Mouse (Mus musculus) liver, embryonic 15.5 days (tissue): ENCODE data around the gene Cyp4v3. TPM values are rescaled to one million over a fixed set of nuclear protein-coding genes. Genes with fewer than 3 reads are reported as not detected.
"Not testable (repeated sequence)": the region's sequence is repeated elsewhere in the genome, so short reads cannot be mapped to it uniquely, and the experiment has no call there.

ENCODE experiments used
- ATAC-seq: fragments of 200-750 bp; cut with Nextera tagmentation; 2 replicates; pipeline ENCODE4 v1.8.0; 2017; ENCODE audit warnings: moderate number of reproducible peaks, mild to moderate bottlenecking, moderate library complexity; ENCODE audit not compliant: insufficient read depth
- H3K27ac ChIP-seq: fragments of 300-500 bp; sonication (generic); replicated peaks from 2 replicates; pipeline ENCODE4 v1.5.1; 2015; ENCODE audit warnings: mild to moderate bottlenecking, inconsistent platforms
- H3K27me3 ChIP-seq: fragments of 300-500 bp; sonication (generic); 2 replicates; pipeline ENCODE4 v1.6.1; 2015; ENCODE audit warnings: mild to moderate bottlenecking, inconsistent platforms
- H3K36me3 ChIP-seq: fragments of 300-500 bp; sonication (generic); replicated peaks from 2 replicates; pipeline ENCODE4 v1.6.1; 2015; ENCODE audit warnings: moderate library complexity, mild to moderate bottlenecking, inconsistent platforms
- H3K4me1 ChIP-seq: fragments of 300-500 bp; sonication (generic); replicated peaks from 2 replicates; pipeline ENCODE4 v1.6.1; 2015; ENCODE audit warnings: inconsistent platforms
- H3K4me2 ChIP-seq: fragments of 300-500 bp; sonication (generic); 2 replicates; pipeline ENCODE4 v1.6.1; 2015; ENCODE audit warnings: moderate library complexity, mild to moderate bottlenecking, inconsistent platforms
- H3K4me3 ChIP-seq: fragments of 300-500 bp; sonication (generic); replicated peaks from 2 replicates; pipeline ENCODE4 v1.5.1; 2015; ENCODE audit warnings: mild to moderate bottlenecking, inconsistent platforms
- H3K9ac ChIP-seq: fragments of 300-500 bp; sonication (generic); 2 replicates; pipeline ENCODE4 v1.6.1; 2015; ENCODE audit warnings: moderate library complexity, mild to moderate bottlenecking, inconsistent platforms
- H3K9me3 ChIP-seq: fragments of 300-500 bp; sonication (generic); replicated peaks from 2 replicates; pipeline ENCODE4 v1.6.1; 2016; ENCODE audit warnings: inconsistent platforms
- WGBS: fragments of 180-500 bp; shearing (Covaris S2); methylation state at CpG from one replicate; pipeline ENCODE4 v1.1.7; 2015; ENCODE audit warnings: mixed read lengths; ENCODE audit not compliant: insufficient replicate concordance; 5-methylcytosine and 5-hydroxymethylcytosine counted together
- polyA plus RNA-seq: library from polyadenylated mRNA; unstranded; fragments of >200 nt; fragmentation: Nextera tagmentation; extraction: Ambion mirVana; gene quantifications from 2 replicates; pipeline ENCODE4 v1.2.1, GENCODE M21; 2015

The Cyp4v3 gene
- polyA plus RNA-seq, 1 experiment from 2014 or later, result 5.1 TPM

DNA sequence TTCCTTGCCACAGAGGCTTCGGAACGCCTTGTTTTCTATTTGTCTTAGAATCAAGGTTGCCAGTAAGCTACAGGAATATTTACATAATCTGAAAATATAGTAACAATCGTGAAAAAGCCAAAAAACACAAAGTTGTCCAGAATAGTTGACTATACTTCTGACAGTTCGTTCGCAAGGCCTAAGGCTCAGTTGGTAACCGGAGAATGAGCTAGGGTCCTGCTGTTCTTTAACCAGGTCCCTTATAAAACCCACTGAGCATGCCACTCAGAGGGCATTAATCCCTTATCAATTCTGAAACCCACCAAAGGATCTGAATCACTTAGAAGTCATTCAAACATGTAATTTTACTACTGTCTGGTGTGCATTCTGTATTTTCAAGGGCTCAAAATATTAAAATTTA, 22.8 kb upstream of the Cyp4v3 start:
- Histone ChIP-seq H3K27ac (no peak overlapping the region), H3K4me2 (no peak overlapping the region), H3K36me3 (no peaks in the 10 kb centered on the region), H3K9me3 (no peaks in the 10 kb centered on the region), H3K4me1 (no peaks in the 10 kb centered on the region), H3K9ac (no peak overlapping the region), H3K4me3 (no peak overlapping the region), H3K27me3 (peaks cover 7% of the 10 kb centered on the region; the same call in 1 of the 2 replicates)
- 62% methylated on average over 6 of the region's 6 CpGs for WGBS
- no peak for ATAC-seq

DNA sequence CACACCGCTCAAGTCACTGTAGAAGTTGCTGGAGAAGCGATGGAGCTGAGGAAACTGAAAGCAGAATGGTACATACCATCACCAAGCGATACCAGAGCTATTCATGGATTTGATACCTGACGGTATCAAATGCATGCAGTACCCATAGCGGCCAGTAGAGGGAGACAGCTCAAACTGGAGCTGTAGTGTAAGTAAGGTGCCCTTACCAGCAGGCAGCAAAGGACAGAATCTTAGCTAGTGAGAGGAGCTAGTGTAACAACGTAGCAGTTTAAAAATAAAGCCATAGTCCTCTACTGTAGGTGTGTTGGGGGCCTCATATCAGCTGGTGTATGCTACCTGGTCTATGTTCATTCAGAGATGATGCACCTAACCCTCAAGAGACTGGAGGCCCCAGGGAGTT, 12.0 kb upstream of the Cyp4v3 start:
- Histone ChIP-seq H3K4me2 (no peak overlapping the region), H3K9me3 (no peaks in the 10 kb centered on the region), H3K27me3 (no peaks in the 10 kb centered on the region), H3K36me3 (no peaks in the 10 kb centered on the region), H3K27ac (no peak overlapping the region), H3K4me3 (no peak overlapping the region), H3K9ac (no peak overlapping the region), H3K4me1 (no peaks in the 10 kb centered on the region)
- no peak for ATAC-seq
- WGBS, result 14% methylated on average over 6 of the region's 6 CpGs

DNA sequence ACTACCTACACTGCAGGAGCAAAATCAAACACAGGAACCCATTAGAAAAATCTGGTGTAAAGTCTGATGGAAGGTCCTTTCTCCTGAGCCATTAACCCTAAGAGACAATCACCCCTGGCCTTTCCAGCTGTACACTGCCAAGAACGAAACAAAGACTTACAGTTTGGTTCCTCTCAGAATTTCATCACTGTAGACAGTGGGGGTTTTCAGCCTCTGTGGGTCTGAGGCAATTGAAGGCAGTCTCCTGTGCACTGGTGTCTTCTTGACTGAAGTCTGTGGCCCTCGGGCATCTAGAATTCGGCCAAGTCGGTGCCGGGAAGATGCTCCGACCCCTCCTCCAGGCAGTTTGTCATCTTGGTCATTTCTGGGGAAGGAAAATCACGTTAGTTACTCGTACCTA, 11.3 kb upstream of the Cyp4v3 start:
- H3K4me1 ChIP-seq, result no peaks in the 10 kb centered on the region
- no peaks in the 10 kb centered on the region for H3K27me3 ChIP-seq
- no peaks in the 10 kb centered on the region for H3K36me3 ChIP-seq
- H3K4me3 ChIP-seq, result no peak overlapping the region
- no peak overlapping the region for H3K4me2 ChIP-seq
- 73% methylated on average over 8 of the region's 8 CpGs for WGBS
- H3K9me3 ChIP-seq, result no peaks in the 10 kb centered on the region
- H3K9ac ChIP-seq, result no peak overlapping the region
- no peak overlapping the region for H3K27ac ChIP-seq
- no peak for ATAC-seq

DNA sequence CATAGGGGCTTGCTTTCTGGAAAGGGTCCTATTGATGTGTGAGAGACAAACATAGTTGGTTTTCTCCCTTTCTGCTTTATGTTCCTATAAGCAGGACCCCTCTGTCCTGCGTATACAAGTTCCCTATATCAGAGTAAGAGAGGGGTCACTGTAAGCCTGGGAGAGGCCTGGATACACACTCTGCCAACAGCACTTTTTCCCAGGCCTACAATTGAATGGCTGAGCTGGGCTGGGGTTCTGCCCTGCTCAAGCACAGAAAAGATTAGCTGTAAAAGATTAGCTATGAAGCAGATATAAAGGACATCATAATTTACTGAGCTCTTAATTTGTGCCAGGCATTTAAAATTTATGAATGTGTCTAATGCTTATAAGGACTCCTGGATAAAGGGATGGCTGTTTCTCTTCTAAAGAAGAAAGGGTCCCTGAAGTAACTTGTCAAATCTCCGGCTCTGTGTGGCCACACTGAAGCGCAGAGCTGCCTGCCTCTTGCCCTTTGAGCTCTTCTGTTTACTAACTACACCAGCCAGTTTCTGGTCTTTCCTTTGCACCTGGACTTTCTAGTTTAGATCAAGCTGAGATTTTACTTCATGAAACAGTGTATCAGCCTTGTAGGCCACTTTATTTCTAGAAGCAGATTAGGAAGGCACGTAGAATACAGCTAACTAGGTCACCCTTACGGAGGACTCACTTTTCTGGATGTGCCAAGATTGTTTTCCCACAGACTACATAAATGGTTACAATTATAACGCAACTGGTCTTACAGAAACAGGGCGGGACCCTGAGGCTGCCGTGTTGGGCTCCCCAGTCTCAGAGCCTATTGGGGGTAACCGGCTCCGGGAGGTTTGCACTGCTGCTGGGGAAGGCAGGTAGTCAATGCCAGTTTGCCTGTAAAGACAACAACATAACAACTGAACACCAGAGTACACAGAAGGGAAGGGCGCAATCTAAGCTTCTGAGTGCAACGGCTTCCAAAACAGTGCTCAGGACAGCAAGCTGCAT, 8.9 kb upstream of the Cyp4v3 start:
- H3K9ac ChIP-seq, result no peak overlapping the region
- no peaks in the 10 kb centered on the region for H3K9me3 ChIP-seq
- no peaks in the 10 kb centered on the region for H3K4me1 ChIP-seq
- no peaks in the 10 kb centered on the region for H3K27me3 ChIP-seq
- 67% methylated on average over 12 of the region's 12 CpGs for WGBS
- H3K27ac ChIP-seq, result peak overlapping the region; percentile 57
- H3K36me3 ChIP-seq, result no peaks in the 10 kb centered on the region
- no peak overlapping the region for H3K4me2 ChIP-seq
- H3K4me3 ChIP-seq, result no peak overlapping the region
- 0 out of 2 replicates have a peak, but pooled peaks have one; percentile 42 for ATAC-seq

DNA sequence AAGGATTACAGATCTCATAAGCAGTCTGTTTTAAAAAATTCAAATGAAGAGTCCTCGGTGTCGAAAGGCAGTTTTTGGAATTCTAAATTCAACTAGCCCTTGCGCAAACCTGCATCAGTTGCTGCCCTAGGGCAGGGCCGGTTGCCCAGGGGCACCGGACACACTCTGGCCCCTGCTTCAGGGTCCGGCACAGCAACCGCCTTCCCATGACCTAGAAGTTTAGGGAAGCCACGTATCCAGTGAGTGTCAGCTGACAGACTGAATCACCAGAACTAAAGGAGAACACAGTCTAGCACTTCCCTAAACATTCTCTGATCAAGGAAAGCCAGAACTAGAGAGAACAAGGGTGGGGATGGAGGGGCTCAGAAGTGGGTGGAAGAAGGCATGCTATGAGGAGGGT, 477 bp upstream of the Cyp4v3 start:
- no peaks in the 10 kb centered on the region for H3K27me3 ChIP-seq
- peaks cover 8% of the 10 kb centered on the region; the same call in 1 of the 2 replicates for H3K4me1 ChIP-seq
- H3K4me3 ChIP-seq, result peak overlapping the region; percentile 57
- peak overlapping the region; percentile 66 for H3K4me2 ChIP-seq
- ATAC-seq, result peak; percentile 77
- 2% methylated on average over 8 of the region's 8 CpGs for WGBS
- H3K9me3 ChIP-seq, result no peaks in the 10 kb centered on the region
- peak overlapping the region; percentile 33; the same call in 1 of the 2 replicates for H3K27ac ChIP-seq
- no peaks in the 10 kb centered on the region for H3K36me3 ChIP-seq
- H3K9ac ChIP-seq, result no peak overlapping the region

DNA sequence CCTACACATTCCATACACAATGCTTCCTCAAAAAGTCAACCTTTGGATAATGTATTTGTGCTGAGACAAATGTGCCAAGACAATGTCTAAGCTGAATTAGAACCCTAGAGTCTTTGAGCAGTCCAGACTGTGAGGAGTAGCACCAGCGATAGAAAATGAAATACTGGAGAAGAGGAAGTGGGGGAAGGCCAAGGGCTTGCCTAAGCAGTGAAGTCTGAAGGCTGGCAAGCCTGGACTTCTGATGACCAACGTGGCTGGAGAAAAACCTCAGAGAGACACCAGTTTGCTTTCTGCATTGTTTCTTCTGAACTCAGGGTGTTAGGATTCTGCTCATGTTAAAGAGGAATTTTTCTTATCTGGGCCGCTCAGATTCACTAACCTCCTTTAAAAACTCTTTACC, 2.2 kb downstream of the Cyp4v3 start:
- peaks cover 8% of the 10 kb centered on the region; the same call in 1 of the 2 replicates for H3K4me1 ChIP-seq
- 32% methylated on average over 3 of the region's 3 CpGs for WGBS
- no peak for ATAC-seq
- H3K9me3 ChIP-seq, result no peaks in the 10 kb centered on the region
- H3K36me3 ChIP-seq, result no peaks in the 10 kb centered on the region
- H3K4me3 ChIP-seq, result no peak overlapping the region
- no peak overlapping the region for H3K27ac ChIP-seq
- H3K4me2 ChIP-seq, result no peak overlapping the region
- no peak overlapping the region for H3K9ac ChIP-seq
- no peaks in the 10 kb centered on the region for H3K27me3 ChIP-seq

DNA sequence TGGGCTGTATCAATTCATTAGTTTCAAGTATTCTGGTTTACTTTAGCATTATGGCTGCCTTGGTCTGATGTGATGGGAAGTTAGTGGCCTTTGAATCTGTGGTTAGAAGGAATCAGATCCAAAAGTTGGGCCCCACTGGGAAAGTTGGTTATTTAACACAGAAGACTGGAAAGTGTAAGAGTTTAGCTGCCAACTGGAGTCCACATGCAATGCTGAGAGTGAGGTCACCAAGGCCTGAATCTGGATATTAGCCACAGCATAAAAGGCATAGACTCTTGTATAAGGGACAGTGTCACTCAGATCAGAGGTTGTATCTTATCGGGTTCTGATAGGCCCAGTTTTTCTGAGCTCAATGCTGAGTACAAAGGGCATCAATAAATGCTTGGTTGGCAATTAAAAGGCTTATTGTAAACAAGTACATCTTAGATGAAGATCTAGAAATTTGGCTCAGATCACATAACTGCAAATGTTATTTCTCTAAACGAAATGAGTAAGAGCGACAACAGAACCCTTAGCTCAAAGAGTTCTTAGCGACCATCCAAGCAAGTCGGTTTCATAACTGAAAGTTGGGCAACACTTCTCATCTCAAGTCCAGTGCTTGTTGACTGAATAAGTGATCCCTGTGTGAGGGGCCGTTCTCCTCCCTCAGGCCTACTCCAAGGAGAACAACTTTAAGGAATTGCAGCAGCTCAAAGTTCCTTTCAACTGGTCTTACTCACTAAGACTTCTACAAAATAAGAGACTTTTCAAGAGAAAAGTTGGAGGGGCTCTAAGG, 3.6 kb downstream of the Cyp4v3 start:
- no peak for ATAC-seq
- H3K4me1 ChIP-seq, result peaks cover 8% of the 10 kb centered on the region; the same call in 1 of the 2 replicates
- H3K4me2 ChIP-seq, result no peak overlapping the region
- no peaks in the 10 kb centered on the region for H3K36me3 ChIP-seq
- no peaks in the 10 kb centered on the region for H3K27me3 ChIP-seq
- 66% methylated on average over 6 of the region's 6 CpGs for WGBS
- H3K4me3 ChIP-seq, result no peak overlapping the region
- H3K9me3 ChIP-seq, result no peaks in the 10 kb centered on the region
- no peak overlapping the region for H3K9ac ChIP-seq
- H3K27ac ChIP-seq, result no peak overlapping the region

DNA sequence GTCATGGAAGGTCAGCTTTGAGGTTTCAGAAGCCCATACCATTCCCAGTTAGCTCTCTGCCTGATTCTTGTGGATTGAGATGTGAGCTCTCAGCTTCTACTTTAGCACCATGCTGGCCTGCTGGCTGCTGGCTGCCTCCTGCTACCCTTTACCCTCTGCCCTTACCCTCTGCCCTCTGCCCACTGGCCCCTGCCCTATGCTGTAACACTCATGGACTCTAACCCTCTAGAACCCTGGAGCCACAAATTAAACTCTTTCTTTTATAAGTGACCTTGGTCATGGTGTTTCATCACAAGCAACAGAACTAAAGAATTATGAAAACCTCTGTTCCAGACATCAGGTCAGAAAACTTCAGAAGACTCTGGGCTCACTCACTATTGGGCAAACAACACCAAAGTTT, 5.9 kb downstream of the Cyp4v3 start:
- not testable (repeated sequence) for H3K4me3 ChIP-seq, H3K4me1 ChIP-seq, H3K4me2 ChIP-seq, H3K9ac ChIP-seq, H3K9me3 ChIP-seq, H3K27me3 ChIP-seq, ATAC-seq, H3K36me3 ChIP-seq, H3K27ac ChIP-seq

DNA sequence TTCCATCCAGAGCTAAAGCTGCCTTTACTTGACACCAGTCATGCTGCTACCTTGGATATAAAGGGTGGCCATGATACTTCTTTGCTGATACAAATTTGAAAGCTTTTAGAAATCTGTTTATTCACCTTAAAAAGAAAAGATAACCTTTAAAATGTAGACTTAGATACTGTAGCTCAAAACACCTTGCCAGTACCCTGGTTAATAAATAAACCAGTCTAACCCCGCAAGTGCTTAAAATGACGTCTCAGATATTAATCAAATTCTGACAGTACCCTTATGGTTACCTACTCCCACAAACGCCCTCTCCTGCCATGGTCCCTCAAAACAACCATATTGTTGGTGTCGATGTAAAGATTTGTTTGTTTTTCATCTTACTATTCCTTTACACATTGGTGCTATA, 8.9 kb downstream of the Cyp4v3 start:
- Histone ChIP-seq H3K9ac (no peak overlapping the region), H3K9me3 (no peaks in the 10 kb centered on the region), H3K36me3 (no peaks in the 10 kb centered on the region), H3K4me3 (no peak overlapping the region), H3K27me3 (no peaks in the 10 kb centered on the region), H3K4me2 (no peak overlapping the region), H3K4me1 (no peaks in the 10 kb centered on the region), H3K27ac (no peak overlapping the region)
- WGBS, result 63% methylated on average over 4 of the region's 4 CpGs
- no peak for ATAC-seq

DNA sequence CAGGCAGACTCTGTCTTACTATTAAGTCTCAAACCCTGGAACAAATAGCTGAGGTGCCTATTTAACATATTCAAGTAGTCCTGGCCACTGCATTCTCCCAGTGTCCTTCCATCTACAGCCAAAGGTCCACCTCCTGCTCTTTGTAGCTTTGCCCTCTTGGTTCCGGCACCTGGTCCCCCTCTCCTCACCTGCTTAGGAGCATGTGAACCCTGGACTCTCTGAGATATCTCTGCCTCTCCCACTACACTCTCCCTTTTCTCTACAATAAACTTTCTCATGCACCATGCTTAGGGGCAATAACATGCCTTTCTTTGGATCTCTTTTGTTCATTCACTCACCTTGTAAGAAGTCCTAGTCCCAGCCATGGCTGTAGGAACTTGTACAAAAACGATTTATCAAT, 11.7 kb downstream of the Cyp4v3 start:
- H3K27ac ChIP-seq, result no peak overlapping the region
- no peak overlapping the region for H3K9ac ChIP-seq
- no peaks in the 10 kb centered on the region for H3K9me3 ChIP-seq
- 59% methylated on average over 2 of the region's 2 CpGs for WGBS
- H3K4me2 ChIP-seq, result no peak overlapping the region
- no peaks in the 10 kb centered on the region for H3K27me3 ChIP-seq
- ATAC-seq, result no peak
- no peaks in the 10 kb centered on the region for H3K36me3 ChIP-seq
- no peaks in the 10 kb centered on the region for H3K4me1 ChIP-seq
- H3K4me3 ChIP-seq, result no peak overlapping the region

DNA sequence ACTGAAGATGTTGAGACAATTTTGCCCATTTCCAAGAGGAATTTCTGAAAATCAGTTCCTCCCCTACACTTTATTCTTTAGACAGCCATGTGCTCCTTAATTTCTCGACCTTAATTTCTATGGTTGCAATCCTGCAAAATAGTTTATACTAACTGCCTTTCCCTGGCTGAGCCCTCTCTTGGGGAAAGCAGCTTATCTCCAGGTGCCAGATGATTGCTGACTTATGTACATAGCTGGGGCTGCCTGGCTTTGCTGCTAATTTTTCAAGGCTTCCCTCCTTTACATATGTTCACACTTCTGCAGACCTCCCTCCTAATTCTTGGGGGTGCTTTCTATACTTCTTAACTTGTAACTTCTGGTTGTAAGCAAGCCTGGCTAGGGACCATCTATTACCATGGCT, 12.1 kb downstream of the Cyp4v3 start:
- Histone ChIP-seq H3K4me2 (no peak overlapping the region), H3K27me3 (no peaks in the 10 kb centered on the region), H3K4me1 (no peaks in the 10 kb centered on the region), H3K36me3 (no peaks in the 10 kb centered on the region), H3K4me3 (no peak overlapping the region), H3K27ac (no peak overlapping the region), H3K9ac (no peak overlapping the region), H3K9me3 (no peaks in the 10 kb centered on the region)
- 43% methylated on average over 1 of the region's 1 CpGs for WGBS
- ATAC-seq, result no peak
